Mouse (Mus musculus) gastrocnemius, postnatal 14 days (tissue): ENCODE data around the gene Olfr1504. TPM values are rescaled to one million over a fixed set of nuclear protein-coding genes. Genes with fewer than 3 reads are reported as not detected.
"Not testable (repeated sequence)": the region's sequence is repeated elsewhere in the genome, so short reads cannot be mapped to it uniquely, and the experiment has no call there.

Source experiments
- DNase-seq: peaks from one replicate; pipeline ENCODE4 v3.0.0; 2021; ENCODE audit warnings: mixed read lengths
- intact Hi-C: fragments of 180-260 bp; cut with DNase I; formaldehyde crosslinking; loops from one replicate; pipeline ENCODE4 v1.15.1; 2025; ENCODE audit warnings: low total_unique reads
- long read RNA-seq, 2 experiments: library from polyadenylated mRNA; stranded (forward); transcript quantifications; one replicate each; pipeline ENCODE4 v2.0.0; 2021
- total RNA-seq, 2 experiments: library from RNA; stranded (reverse); gene quantifications; 2 replicates each; pipeline ENCODE4 v1.2.3; 2021

Gene Olfr1504
- not detected for total RNA-seq
- long read RNA-seq, experiment 1: 0 reads
- long read RNA-seq, experiment 2: 0 reads

DNA sequence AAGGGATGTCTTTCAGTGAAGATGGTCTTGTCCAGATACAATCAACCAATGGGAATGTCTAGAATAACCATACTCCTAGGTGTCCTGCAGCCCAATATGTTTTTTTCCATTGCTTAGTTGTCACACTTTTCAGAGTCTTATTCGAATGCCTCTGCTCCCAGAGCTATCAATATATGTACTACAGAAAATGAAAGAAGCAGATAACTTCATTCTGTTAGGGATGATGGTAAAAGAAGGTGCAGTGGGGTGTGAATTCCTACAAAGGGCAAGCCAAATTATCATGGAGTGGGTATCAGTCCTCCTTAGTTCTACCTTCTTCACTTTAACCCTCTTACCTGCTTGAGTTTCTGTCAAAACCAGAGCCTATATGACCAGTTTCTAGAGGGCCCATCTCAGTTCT is at the start of gene Olfr1504:
Gene Olfr1504 (minus strand): TSS at position 101 of the 400 bp plus-strand sequence.
- intact Hi-C loops: no loop called here
- DNase-seq: no peak

DNA sequence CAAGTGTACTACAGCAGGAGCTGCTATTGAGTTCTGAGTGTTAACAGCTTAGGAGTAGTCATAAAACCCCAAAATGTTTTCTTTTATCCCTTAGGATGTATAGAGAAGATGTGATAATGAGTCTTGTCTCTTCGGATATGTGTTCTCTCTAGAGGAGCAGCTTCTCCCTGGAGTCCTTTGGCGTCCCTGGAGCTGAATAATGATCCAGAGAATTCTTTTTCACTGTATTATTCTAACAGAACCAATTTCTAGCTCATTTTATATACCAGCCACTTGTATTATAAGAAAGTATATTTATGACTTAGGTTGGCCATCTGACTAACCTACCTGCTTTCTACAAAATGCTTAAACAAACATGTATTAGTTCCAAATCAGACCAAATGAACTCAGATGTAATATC is 15.5 kb upstream of the Olfr1504 start, which contains the start of gene Olfr1505:
Gene Olfr1505 (plus strand): TSS at position 301 of the 400 bp plus-strand sequence.
- DNase-seq: no peak
- intact Hi-C loops: no loop called here

DNA sequence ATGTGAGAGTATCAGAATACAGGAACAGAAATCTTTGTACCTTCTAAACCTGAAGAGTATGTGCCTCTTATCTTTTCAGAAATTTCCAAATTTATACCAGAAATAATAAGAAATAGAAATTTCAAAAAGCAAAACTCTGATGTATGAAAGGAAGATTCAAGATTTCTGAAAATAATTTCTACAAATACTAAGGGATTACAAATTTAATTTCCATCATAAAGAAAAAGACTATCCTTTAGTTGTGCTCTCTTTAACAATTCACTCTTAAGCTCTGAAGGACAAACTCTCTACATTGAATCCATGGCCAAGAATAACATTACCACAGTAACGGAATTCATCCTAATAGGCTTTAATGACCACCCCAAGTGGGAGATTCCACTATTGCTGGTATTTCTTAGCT is 36.2 kb downstream of the Olfr1504 start, which contains the start of gene Olfr1502:
Gene Olfr1502 (plus strand): TSS at position 301 of the 400 bp plus-strand sequence.
- intact Hi-C loops: no loop called here
- no peak for DNase-seq

DNA sequence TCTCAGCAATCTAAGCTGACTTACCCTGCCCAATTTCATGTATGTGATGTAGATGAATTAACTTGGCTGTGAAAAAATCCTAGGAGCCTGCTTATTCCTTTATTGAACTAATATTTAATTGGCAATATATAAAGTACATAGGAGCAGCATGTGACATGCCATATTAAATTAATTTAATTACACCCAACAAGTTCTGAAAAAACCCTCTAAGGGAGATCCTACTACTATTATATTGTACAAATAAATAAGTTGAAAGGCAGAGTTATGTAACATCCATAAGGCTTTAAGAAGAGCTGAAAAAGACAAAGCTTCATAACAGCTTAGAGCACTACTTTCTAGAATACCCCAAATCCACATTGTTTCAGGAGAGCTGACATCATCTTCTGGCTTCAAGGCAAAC is 47.1 kb downstream of the Olfr1504 start, which contains the start of gene Olfr1501:
Gene Olfr1501 (minus strand): TSS at position 101 of the 400 bp plus-strand sequence.
- intact Hi-C loops, DNase-seq: not testable (repeated sequence)

Other genes starting within 250 kb of the Olfr1504 start
- not detected for gene Olfr1490, start 246.8 kb downstream of the Olfr1504 start, total RNA-seq
- not detected for gene Olfr1491, start 200.7 kb downstream of the Olfr1504 start, total RNA-seq
- gene Olfr1493-ps1, start 174.7 kb downstream of the Olfr1504 start, total RNA-seq: not detected
- not detected for gene Olfr1494, start 158.2 kb downstream of the Olfr1504 start, total RNA-seq
- not detected for gene Olfr1495, start 133.3 kb downstream of the Olfr1504 start, total RNA-seq
- gene Olfr1496, start 120.0 kb downstream of the Olfr1504 start, total RNA-seq: not detected
- gene Olfr1497, start 99.7 kb downstream of the Olfr1504 start, total RNA-seq: not detected
- gene Olfr1499, start 78.5 kb downstream of the Olfr1504 start, total RNA-seq: not detected
- gene Olfr1500, start 67.4 kb downstream of the Olfr1504 start, total RNA-seq: not detected
- gene Olfr1501, start 47.2 kb downstream of the Olfr1504 start, total RNA-seq: not detected
- not detected for gene Olfr1502, start 36.1 kb downstream of the Olfr1504 start, total RNA-seq
- not detected for gene Olfr1505, start 15.6 kb upstream of the Olfr1504 start, total RNA-seq